Mouse (Mus musculus) ES-Bruce4 (cell line): ENCODE data around the gene Rbms1. TPM values are rescaled to one million over a fixed set of nuclear protein-coding genes. Genes with fewer than 3 reads are reported as not detected.

Experiments used
- H3K27ac ChIP-seq: 2 replicates; pipeline ENCODE4 v1.5.1; 2012; ENCODE audit warnings: low read length, inconsistent platforms; ENCODE audit not compliant: insufficient read depth
- H3K27me3 ChIP-seq: 2 replicates; pipeline ENCODE4 v1.6.1; 2012; ENCODE audit warnings: mild to moderate bottlenecking, low read length, inconsistent platforms; ENCODE audit not compliant: control insufficient read depth, poor library complexity, insufficient read depth, severe bottlenecking
- H3K36me3 ChIP-seq: 2 replicates; pipeline ENCODE4 v1.6.1; 2012; ENCODE audit warnings: inconsistent platforms, mild to moderate bottlenecking, low read length, moderate library complexity; ENCODE audit not compliant: control insufficient read depth, poor library complexity, insufficient read depth, severe bottlenecking
- H3K4me1 ChIP-seq: one replicate; pipeline ENCODE4 v1.8.1; 2011; ENCODE audit warnings: low read length; ENCODE audit not compliant: control insufficient read depth, insufficient read depth
- H3K4me3 ChIP-seq: 2 replicates; pipeline ENCODE4 v1.5.1; 2011; ENCODE audit warnings: low read depth, mild to moderate bottlenecking, low read length
- H3K9ac ChIP-seq: 2 replicates; pipeline ENCODE4 v1.6.1; 2012; ENCODE audit warnings: low read depth, mild to moderate bottlenecking, inconsistent platforms; ENCODE audit not compliant: poor library complexity, severe bottlenecking
- H3K9me3 ChIP-seq: replicated peaks from 2 replicates; pipeline ENCODE4 v1.6.1; 2012; ENCODE audit warnings: mild to moderate bottlenecking, low read length, inconsistent platforms; ENCODE audit not compliant: control insufficient read depth, poor library complexity, insufficient read depth, severe bottlenecking
- CTCF ChIP-seq: IDR thresholded peaks from one replicate; pipeline ENCODE4 v1.8.1; 2011; ENCODE audit warnings: low read depth, low read length
- EP300 ChIP-seq: IDR thresholded peaks from 2 replicates; pipeline ENCODE4 v1.6.1; 2011; ENCODE audit warnings: low read depth, low read length; ENCODE audit not compliant: insufficient read depth
- POLR2A ChIP-seq: IDR thresholded peaks from one replicate; pipeline ENCODE4 v1.8.1; 2011; ENCODE audit warnings: low read length; ENCODE audit not compliant: insufficient read depth
- polyA plus RNA-seq: library from polyadenylated mRNA; stranded (reverse); fragments of >200 nt; gene quantifications from 2 replicates; pipeline ENCODE4 v1.2.4, GENCODE M21; 2011; ENCODE audit warnings: low read depth; ENCODE audit not compliant: missing spikeins, insufficient read depth, insufficient read length

The Rbms1 gene
- polyA plus RNA-seq, 1 experiment, result 174 TPM

- H3K27ac ChIP-seq, result no peak overlapping the region
- no peaks in the 10 kb centered on the region for H3K9me3 ChIP-seq
- H3K4me3 ChIP-seq, result no peak overlapping the region
- no peak overlapping the region for H3K9ac ChIP-seq
- H3K36me3 ChIP-seq, result no peaks in the 10 kb centered on the region
- peaks cover 1% of the 10 kb centered on the region for H3K4me1 ChIP-seq
- TF ChIP-seq EP300 (no peak), POLR2A (no peak), CTCF (no peak)
- no peaks in the 10 kb centered on the region for H3K27me3 ChIP-seq
Measured at GRCm38 (mm10) chr2:60842976-60843375, 120.0 kb downstream of the Rbms1 start.

- Histone ChIP-seq H3K4me3 (no peak overlapping the region), H3K4me1 (no peaks in the 10 kb centered on the region), H3K9ac (no peak overlapping the region), H3K27ac (no peak overlapping the region), H3K9me3 (no peaks in the 10 kb centered on the region), H3K36me3 (no peaks in the 10 kb centered on the region), H3K27me3 (no peaks in the 10 kb centered on the region)
- TF ChIP-seq CTCF (no peak), EP300 (no peak), POLR2A (no peak)
Measured at GRCm38 (mm10) chr2:60840922-60841321, 122.1 kb downstream of the Rbms1 start.

DNA sequence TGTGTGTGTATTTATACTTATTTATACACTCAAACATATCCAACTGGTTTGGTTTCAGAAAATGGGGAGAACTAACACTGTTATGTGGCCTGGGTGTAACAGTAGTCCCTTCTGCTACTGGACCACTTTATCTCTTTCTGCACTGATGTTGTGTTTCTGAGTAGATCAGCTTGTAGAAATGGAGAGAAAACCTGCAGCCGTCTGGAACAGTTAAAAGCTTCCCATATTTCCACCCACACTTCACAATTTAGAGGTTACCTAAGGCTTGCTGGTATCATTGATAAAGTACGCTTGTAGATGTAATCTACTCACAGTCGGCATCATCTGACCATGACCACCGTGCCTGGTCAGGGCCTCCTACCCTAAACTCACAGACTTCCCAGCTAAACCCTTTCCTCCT is 123.5 kb downstream of the Rbms1 start:
- Histone ChIP-seq H3K27me3 (no peaks in the 10 kb centered on the region), H3K9ac (no peak overlapping the region), H3K9me3 (no peaks in the 10 kb centered on the region), H3K4me1 (no peaks in the 10 kb centered on the region), H3K36me3 (no peaks in the 10 kb centered on the region), H3K4me3 (no peak overlapping the region), H3K27ac (no peak overlapping the region)
- TF ChIP-seq POLR2A (no peak), CTCF (no peak), EP300 (no peak)

- Histone ChIP-seq H3K4me3 (no peak overlapping the region), H3K27me3 (no peaks in the 10 kb centered on the region), H3K9me3 (no peaks in the 10 kb centered on the region), H3K27ac (no peak overlapping the region), H3K36me3 (no peaks in the 10 kb centered on the region), H3K9ac (no peak overlapping the region), H3K4me1 (no peaks in the 10 kb centered on the region)
- TF ChIP-seq CTCF (no peak), EP300 (no peak), POLR2A (no peak)
Measured at GRCm38 (mm10) chr2:60838856-60839255, 124.1 kb downstream of the Rbms1 start.

DNA sequence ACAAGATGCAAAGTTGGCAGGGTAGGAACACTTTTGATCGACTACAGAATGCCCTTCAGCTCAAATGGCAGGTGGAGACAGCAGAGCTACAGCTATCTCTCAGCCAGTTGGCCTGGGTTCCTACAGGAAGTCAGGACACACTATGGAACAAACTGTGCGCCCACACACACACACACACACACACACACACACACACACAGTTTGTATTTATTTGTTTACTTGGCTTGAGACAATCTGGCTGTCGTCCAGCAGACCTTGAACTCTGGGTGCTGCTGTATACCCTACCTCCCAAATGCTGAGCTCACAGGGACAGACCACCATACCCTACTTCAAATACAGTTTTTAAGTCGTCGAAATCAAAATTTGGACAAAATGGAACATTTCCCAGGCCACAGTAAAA is 125.4 kb downstream of the Rbms1 start:
- no peaks in the 10 kb centered on the region for H3K36me3 ChIP-seq

GRCm38 (mm10) chr2:60836237-60836636 is 126.8 kb downstream of the Rbms1 start:
- no peak overlapping the region for H3K4me3 ChIP-seq
- no peak overlapping the region for H3K27ac ChIP-seq
- no peaks in the 10 kb centered on the region for H3K36me3 ChIP-seq
- no peaks in the 10 kb centered on the region for H3K9me3 ChIP-seq
- H3K4me1 ChIP-seq, result no peaks in the 10 kb centered on the region
- TF ChIP-seq CTCF (no peak), POLR2A (no peak), EP300 (no peak)
- H3K27me3 ChIP-seq, result no peaks in the 10 kb centered on the region
- H3K9ac ChIP-seq, result no peak overlapping the region

More for the DNA sequence above, 125.4 kb downstream of the Rbms1 start:
- Histone ChIP-seq H3K4me1 (no peaks in the 10 kb centered on the region), H3K4me3 (no peak overlapping the region), H3K9ac (no peak overlapping the region), H3K27ac (no peak overlapping the region), H3K9me3 (no peaks in the 10 kb centered on the region), H3K27me3 (no peaks in the 10 kb centered on the region)
- TF ChIP-seq CTCF (no peak), EP300 (no peak), POLR2A (no peak)

- Histone ChIP-seq H3K4me1 (no peaks in the 10 kb centered on the region), H3K9me3 (no peaks in the 10 kb centered on the region), H3K36me3 (no peaks in the 10 kb centered on the region), H3K27ac (no peak overlapping the region), H3K9ac (no peak overlapping the region), H3K27me3 (no peaks in the 10 kb centered on the region), H3K4me3 (no peak overlapping the region)
- TF ChIP-seq EP300 (no peak), CTCF (no peak), POLR2A (no peak)
Measured at GRCm38 (mm10) chr2:60834293-60834692, 128.7 kb downstream of the Rbms1 start.
